Mouse (Mus musculus): ENCODE data around the gene Acsm4. TPM values are rescaled to one million over a fixed set of nuclear protein-coding genes. Genes with fewer than 3 reads are reported as not detected.
"Not testable (repeated sequence)": the region's sequence is repeated elsewhere in the genome, so short reads cannot be mapped to it uniquely, and the experiment has no call there.

Gene Acsm4
- total RNA-seq (2021): not detected
- long read RNA-seq, experiment 1: 0 reads
- long read RNA-seq, experiment 2: 0 reads

GRCm38 (mm10) chr7:119689726-119690125, at the start of gene Acsm4:
Acsm4 (plus strand) TSS chr7:119690026.
- DNase-seq (ENCODE audit: low spot score in 2 of 2): no peak

DNA sequence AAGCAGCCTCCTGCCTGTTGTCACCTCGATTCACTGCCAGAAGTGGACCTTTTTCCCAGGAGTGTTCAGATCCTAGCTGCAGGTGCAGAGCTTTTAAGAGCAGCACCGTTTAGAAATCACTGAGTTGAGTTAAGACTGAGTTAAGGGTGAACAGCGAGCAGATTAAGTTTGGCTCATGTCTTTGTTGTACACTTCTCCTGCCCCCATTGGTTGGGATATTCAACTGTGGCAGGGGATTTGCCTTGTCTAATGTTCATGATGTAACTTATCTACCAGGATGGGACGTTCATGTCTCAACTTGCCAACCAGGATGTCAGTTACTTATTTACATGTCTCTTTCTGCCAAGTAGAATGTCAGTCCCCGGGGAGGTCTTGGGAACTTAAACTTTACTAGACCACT, 47.5 kb upstream of the Acsm4 start:
- no peak for DNase-seq (ENCODE audit: low spot score in 2 of 2)

GRCm38 (mm10) chr7:119667893-119668292, 21.9 kb upstream of the Acsm4 start:
- DNase-seq (ENCODE audit: low spot score in 2 of 2): no peak

GRCm38 (mm10) chr7:119670395-119670794, 19.4 kb upstream of the Acsm4 start:
- no peak for DNase-seq (ENCODE audit: low spot score in 2 of 2)

- peak in 1 of 2 experiments; percentile 2 for DNase-seq (ENCODE audit: low spot score in 2 of 2)
These were observed 18.9 kb upstream of the Acsm4 start for GRCm38 (mm10) chr7:119670925-119671324.

GRCm38 (mm10) chr7:119673465-119673864, 16.4 kb upstream of the Acsm4 start:
- DNase-seq (ENCODE audit: low spot score in 2 of 2): peak; percentile 36 to 44

- no peak for DNase-seq (ENCODE audit: low spot score in 2 of 2)
These were observed 9.7 kb upstream of the Acsm4 start for GRCm38 (mm10) chr7:119680107-119680506.

DNA sequence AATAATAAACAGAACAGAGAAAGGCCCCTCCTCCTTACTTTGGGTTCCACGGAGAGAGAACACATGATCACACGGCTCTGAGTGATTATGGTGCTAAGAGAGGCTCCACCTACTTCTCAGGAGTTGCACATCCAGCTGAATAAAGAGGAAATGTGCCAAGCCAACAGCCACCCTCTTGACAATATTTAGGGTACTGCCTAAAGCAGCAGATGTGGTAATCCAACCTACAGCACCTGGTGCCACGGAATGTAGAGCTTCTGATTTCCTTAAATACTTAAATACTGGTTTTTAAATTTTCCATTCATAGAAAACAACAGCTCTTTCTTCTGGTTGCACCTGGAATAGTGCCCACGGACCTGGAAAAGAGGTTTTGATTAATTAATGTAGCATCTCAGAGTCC, 7.1 kb upstream of the Acsm4 start:
- no peak for DNase-seq (ENCODE audit: low spot score in 2 of 2)

- no peak for DNase-seq (ENCODE audit: low spot score in 2 of 2)
These were observed 2.5 kb downstream of the Acsm4 start for GRCm38 (mm10) chr7:119692302-119692701.

DNA sequence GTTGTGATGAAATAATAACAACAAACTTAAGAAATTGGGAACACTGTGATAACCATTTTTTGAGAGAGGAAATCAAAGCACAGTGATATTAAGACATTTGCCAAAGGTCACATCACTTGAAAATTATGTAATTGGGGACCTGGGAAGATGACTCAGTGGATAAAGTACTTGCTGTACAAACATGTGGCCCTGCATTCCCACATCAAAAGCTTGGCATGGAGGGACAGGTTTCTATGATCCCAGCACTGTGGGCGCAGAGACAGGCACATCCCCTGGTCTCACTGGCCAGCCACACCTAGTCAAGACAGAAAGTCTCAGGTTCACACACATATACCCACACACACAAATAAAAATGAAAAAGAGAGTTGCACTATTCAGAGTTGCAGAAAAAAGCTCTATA, 5.1 kb downstream of the Acsm4 start:
- DNase-seq (ENCODE audit: low spot score in 2 of 2): no peak

DNA sequence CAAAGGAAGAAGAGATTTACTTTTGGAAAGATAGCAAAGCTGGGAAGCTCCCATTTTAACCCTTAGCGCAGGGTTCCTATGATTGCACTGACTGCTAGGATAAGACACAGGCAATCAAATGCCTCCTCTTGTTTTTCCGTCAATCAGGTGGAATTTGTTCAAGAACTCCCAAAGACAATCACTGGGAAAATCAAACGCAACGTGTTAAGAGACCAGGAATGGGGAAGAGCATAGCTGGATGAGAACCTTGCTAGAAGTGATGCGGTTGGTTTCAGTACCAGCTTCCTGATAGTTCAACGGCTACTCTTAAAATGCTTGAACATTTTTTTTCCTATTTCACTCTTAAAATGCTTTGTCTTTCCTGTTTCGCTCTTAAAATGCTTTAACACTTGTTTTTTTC, 24.3 kb downstream of the Acsm4 start:
- no peak for DNase-seq (ENCODE audit: low spot score in 2 of 2)

DNA sequence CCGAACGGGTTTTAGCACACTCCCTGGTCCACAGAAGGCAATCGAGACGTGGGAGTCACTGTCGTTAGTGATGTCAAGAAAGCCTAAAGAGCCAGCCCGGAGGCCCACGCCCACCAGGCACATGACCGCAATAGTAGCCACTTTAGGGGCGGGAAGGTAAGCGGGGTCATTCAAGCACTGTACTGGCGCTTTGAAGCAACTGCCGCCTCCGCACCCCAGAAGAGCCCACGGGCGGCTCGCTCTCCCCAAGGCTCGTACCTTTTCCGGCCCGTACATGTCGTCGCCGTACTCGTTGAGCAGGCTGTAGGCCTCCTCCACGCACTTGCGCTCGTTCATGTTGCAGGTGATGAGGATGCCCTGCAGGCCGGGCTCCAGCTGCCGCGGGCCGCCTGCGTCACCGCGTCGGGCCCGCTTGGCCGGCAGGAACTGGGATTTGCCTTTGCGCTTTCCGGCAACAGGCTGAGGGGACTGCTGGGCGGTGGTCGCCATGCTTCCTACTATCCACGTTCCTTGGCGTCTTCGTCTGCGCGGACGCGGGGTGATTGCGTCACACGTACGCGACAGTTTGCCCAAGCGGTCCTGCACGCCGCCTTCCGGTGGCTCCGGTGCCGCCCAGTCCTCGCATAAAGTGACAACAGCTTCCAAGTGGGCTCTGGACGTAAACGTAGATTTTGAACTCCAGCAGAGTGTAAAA, 30.6 kb downstream of the Acsm4 start, which contains the start of gene Thumpd1:
Gene Thumpd1, minus strand, starts transcription at position 546 of the 694 bp plus-strand sequence.
- DNase-seq (ENCODE audit: low spot score in 2 of 2): peak; percentile 96

GRCm38 (mm10) chr7:119720947-119721310, 31.1 kb downstream of the Acsm4 start:
- DNase-seq (ENCODE audit: low spot score in 2 of 2): no peak

DNA sequence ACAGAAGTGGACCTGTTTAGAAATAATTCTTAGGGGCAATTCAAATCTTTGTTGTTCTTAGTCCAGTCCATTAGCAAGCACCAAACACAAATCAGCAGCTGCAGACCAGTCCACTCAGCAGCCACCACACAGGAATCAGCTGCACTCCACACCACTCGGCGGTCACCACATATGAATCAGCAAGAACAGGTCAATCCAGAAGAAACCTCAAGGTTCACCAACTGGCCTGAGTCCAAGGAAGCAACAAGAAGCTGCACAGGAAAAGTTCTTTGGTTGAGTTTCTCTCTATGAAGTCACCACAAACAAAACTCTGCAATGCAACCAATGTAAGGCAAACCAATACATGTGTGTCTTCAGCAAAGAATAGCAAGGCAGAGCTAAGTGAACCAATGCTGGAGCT, 37.8 kb downstream of the Acsm4 start:
- no peak for DNase-seq (ENCODE audit: low spot score in 2 of 2)

- not testable (repeated sequence) for DNase-seq (ENCODE audit: low spot score in 2 of 2)
These were observed 41.4 kb downstream of the Acsm4 start for GRCm38 (mm10) chr7:119731262-119731661.

- DNase-seq (ENCODE audit: low spot score in 2 of 2): no peak
These were observed 49.1 kb downstream of the Acsm4 start for GRCm38 (mm10) chr7:119738877-119739276.

GRCm38 (mm10) chr7:119739798-119740468, 50.1 kb downstream of the Acsm4 start:
- peak in 1 of 2 experiments; percentile 9 for DNase-seq (ENCODE audit: low spot score in 2 of 2)

DNA sequence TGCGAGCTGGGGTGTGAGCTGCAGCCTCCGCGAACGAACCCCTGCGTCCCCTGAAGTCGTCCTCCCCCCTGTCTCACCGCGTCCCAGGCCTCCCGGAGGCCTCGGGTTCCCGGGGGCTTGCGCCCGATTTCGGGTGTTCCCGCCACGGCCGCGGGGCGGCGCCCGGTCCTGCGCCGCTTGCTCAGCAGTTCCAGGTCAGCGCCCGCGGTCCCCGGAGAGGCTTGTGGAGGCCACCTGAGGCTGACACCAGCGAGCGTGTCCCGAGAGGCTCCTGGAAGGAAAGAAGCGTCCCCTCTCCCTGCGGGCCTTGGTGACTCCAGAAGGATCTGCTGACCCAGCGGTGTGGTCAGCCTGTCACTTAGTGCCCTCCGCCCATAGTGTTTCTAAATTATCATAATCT, 54.5 kb downstream of the Acsm4 start:
- no peak for DNase-seq (ENCODE audit: low spot score in 2 of 2)

GRCm38 (mm10) chr7:119745869-119746268, 56.0 kb downstream of the Acsm4 start:
- DNase-seq (ENCODE audit: low spot score in 2 of 2): no peak

GRCm38 (mm10) chr7:119748761-119749160, 58.9 kb downstream of the Acsm4 start:
- DNase-seq (ENCODE audit: low spot score in 2 of 2): no peak

DNA sequence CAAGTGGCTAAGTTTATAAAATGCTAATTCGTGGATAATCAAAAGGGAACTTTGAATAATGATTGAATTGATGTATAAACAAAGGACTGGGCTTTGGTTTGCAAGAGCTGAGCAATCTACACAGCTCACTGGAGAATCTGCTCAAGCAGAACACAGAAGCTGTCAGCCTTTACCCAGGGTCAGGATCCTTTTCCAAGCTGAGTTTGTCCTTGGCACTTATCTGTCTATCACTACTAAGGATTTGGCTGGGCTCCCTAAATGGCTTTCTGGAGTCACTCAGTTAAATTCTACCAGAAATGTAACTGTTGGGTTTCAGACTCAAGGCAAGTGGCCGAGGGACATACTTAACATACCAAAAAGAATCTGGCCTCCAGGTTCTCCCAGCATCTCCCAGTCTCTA, 60.1 kb downstream of the Acsm4 start:
- DNase-seq (ENCODE audit: low spot score in 2 of 2): no peak

- no peak for DNase-seq (ENCODE audit: low spot score in 2 of 2)
These were observed 63.9 kb downstream of the Acsm4 start for GRCm38 (mm10) chr7:119753696-119754095.

- no peak for DNase-seq (ENCODE audit: low spot score in 2 of 2)
These were observed 70.7 kb downstream of the Acsm4 start, which contains the start of gene Acsm3 for GRCm38 (mm10) chr7:119760527-119760951. Acsm3 (plus strand) TSS chr7:119760923.
